Mouse (Mus musculus) kidney, postnatal 0 days (tissue): ENCODE results near the gene Ttc23. TPM values are rescaled to one million over a fixed set of nuclear protein-coding genes. Genes with fewer than 3 reads are reported as not detected.
A peak's percentile ranks its signal among the peaks of the same experiment; 100 is the strongest.

Experiments used
- ATAC-seq: fragments of 200-750 bp; cut with Nextera tagmentation; replicated peaks from 2 replicates; pipeline ENCODE4 v1.8.0; 2017; ENCODE audit warnings: low read depth, moderate number of reproducible peaks, moderate TSS enrichment, moderate library complexity; ENCODE audit not compliant: low FRiP score
- DNase-seq: peaks from one replicate; pipeline ENCODE4 v3.0.0-alpha.2; 2016; ENCODE audit warnings: low spot score
- H3K27ac ChIP-seq: fragments of 300-500 bp; sonication (generic); 2 replicates; pipeline ENCODE4 v1.5.1; 2014; ENCODE audit warnings: mild to moderate bottlenecking
- H3K27me3 ChIP-seq: fragments of 300-500 bp; sonication (generic); 2 replicates; pipeline ENCODE4 v1.6.1; 2014; ENCODE audit warnings: low read length, mixed read lengths; ENCODE audit not compliant: insufficient read depth
- H3K36me3 ChIP-seq: fragments of 300-500 bp; sonication (generic); 2 replicates; pipeline ENCODE4 v1.6.1; 2014; ENCODE audit warnings: low read length, mixed read lengths; ENCODE audit not compliant: insufficient read depth
- H3K4me1 ChIP-seq: fragments of 300-500 bp; sonication (generic); replicated peaks from 2 replicates; pipeline ENCODE4 v1.6.1; 2014; ENCODE audit warnings: antibody characterized with exemption, low read length, mixed read lengths; ENCODE audit not compliant: insufficient read depth
- H3K4me2 ChIP-seq: fragments of 300-500 bp; sonication (generic); 2 replicates; pipeline ENCODE4 v1.6.1; 2014; ENCODE audit warnings: mild to moderate bottlenecking, low read length, moderate library complexity, mixed read lengths
- H3K4me3 ChIP-seq: fragments of 300-500 bp; sonication (generic); replicated peaks from 2 replicates; pipeline ENCODE4 v1.5.1; 2014; ENCODE audit warnings: low read depth, low read length
- H3K9ac ChIP-seq: fragments of 300-500 bp; sonication (generic); 2 replicates; pipeline ENCODE4 v1.6.1; 2014; ENCODE audit warnings: low read depth, low read length
- H3K9me3 ChIP-seq: fragments of 300-500 bp; sonication (generic); replicated peaks from 2 replicates; pipeline ENCODE4 v1.6.1; 2016; ENCODE audit warnings: low read length, inconsistent platforms, mixed read lengths
- CTCF ChIP-seq: IDR thresholded peaks from 2 replicates; pipeline ENCODE4 v1.5.1; 2016; ENCODE audit warnings: antibody characterized with exemption, low read depth, mild to moderate bottlenecking, moderate library complexity
- WGBS: fragments of 180-500 bp; shearing (Covaris S2); extraction: QIAGEN DNeasy Blood & Tissue Kit; methylation state at CpG from one replicate; pipeline ENCODE4 v1.1.7; 2014; 5-methylcytosine and 5-hydroxymethylcytosine counted together
- polyA plus RNA-seq: library from polyadenylated mRNA; unstranded; fragments of >200 nt; fragmentation: Nextera tagmentation; extraction: Ambion mirVana; gene quantifications from 2 replicates; pipeline ENCODE4 v1.2.1, GENCODE M21; 2015

The Ttc23 gene
- polyA plus RNA-seq, 1 experiment from 2014 or later: 25.6 TPM

DNA sequence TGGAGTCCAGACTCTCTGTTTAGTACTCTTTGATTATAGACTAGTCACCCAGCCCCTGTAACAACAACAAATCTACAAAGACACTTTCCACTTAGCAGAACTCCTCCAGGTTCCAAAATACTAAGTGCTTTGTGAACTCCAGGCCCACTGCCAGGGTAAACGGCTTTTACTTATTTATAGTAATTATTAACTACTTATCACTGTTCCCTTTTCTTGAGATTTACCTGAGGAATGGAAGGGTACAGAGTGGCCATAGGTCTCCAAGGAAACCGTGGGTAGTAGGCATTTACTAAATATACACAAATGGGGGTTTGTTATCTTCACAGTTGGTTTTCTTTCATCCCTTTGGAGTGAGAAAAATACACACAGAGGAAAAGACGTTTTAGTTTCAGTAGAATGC, 41.1 kb downstream of the Ttc23 start:
- Histone ChIP-seq H3K27ac (peak overlapping the region; percentile 72), H3K9ac (no peak overlapping the region), H3K36me3 (0 out of 2 replicates have a peak, but pooled peaks cover 3% of the 10 kb centered on the region), H3K9me3 (no peaks in the 10 kb centered on the region), H3K4me3 (no peak overlapping the region), H3K4me1 (no peaks in the 10 kb centered on the region), H3K4me2 (no peak overlapping the region), H3K27me3 (no peaks in the 10 kb centered on the region)
- TF ChIP-seq CTCF: no peak
- ATAC-seq (no peak), DNase-seq (peak; percentile 27)
- 26% methylated on average over 3 of the region's 3 CpGs for WGBS

DNA sequence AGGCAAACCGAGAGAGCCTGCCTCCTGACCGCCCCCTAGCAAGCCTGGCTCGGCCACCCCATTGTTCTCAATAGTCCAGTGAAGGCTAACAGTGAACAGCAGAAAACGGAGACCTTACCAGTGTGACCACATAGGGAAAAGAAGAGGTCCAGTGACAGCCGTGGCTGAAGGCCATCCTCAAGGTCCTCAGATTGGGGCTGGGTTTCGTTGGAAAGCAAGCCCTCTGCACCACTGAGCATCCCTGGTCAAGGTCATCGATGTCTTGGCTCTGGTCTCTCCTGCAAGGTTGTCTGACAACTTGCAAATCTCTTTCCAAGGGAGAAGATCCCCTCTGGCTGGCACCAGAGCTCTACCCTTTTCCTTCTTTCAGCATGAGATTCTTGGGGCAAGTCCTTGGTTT, 42.6 kb downstream of the Ttc23 start:
- Histone ChIP-seq H3K27ac (peak overlapping the region; percentile 50), H3K27me3 (no peaks in the 10 kb centered on the region), H3K9ac (no peak overlapping the region), H3K36me3 (no peaks in the 10 kb centered on the region), H3K4me2 (no peak overlapping the region), H3K9me3 (no peaks in the 10 kb centered on the region), H3K4me3 (no peak overlapping the region), H3K4me1 (no peaks in the 10 kb centered on the region)
- no peak for DNase-seq
- WGBS: 88% methylated on average over 7 of the region's 7 CpGs
- TF ChIP-seq CTCF: no peak
- ATAC-seq: no peak

DNA sequence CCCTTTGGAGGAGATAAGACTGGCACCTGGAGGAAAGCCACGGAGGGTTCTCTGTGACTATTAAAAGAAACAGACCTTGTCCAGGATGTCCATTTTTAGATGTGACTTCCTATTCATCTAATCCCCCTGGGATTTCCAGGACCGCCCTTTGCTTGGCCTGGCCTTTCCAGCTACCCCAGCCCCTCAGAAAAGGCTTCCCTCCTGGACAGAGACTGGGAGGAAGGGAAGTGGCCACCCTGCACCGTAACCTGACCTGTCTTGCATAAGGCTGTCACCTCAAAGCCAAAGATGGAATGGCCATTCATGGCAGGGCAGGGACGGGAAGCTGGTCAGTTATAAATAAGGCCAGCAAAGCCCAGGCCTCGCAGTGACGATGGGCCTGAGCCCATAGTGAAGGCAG, 43.8 kb downstream of the Ttc23 start:
- Histone ChIP-seq H3K27me3 (no peaks in the 10 kb centered on the region), H3K9me3 (no peaks in the 10 kb centered on the region), H3K27ac (no peak overlapping the region), H3K4me3 (no peak overlapping the region), H3K4me2 (no peak overlapping the region), H3K4me1 (no peaks in the 10 kb centered on the region), H3K36me3 (no peaks in the 10 kb centered on the region), H3K9ac (no peak overlapping the region)
- ATAC-seq: no peak
- no peak for TF ChIP-seq CTCF
- no peak for DNase-seq
- WGBS: 55% methylated on average over 6 of the region's 6 CpGs

DNA sequence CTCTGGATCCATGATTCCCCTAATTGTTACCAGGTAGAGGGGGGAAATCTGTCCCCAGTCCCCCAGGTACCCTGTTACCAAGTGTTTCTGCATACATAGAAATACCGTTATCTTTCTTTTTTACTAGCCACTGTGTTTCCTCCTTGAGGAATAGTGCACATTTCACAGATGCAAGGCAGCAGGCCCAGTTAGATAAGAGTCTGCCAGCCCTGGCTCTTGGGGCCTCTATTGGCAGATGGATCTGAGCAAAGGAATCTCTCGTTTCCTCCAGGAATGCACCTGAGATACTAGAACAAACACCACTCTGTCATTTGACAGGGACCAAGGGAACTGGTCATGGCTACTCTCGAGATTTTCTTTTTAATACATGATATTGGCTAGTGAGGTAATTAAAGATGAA, 44.9 kb downstream of the Ttc23 start:
- ATAC-seq (no peak), DNase-seq (no peak)
- WGBS: 80% methylated on average over 3 of the region's 3 CpGs
- Histone ChIP-seq H3K9ac (no peak overlapping the region), H3K4me2 (no peak overlapping the region), H3K9me3 (no peaks in the 10 kb centered on the region), H3K27ac (no peak overlapping the region), H3K27me3 (no peaks in the 10 kb centered on the region), H3K4me3 (no peak overlapping the region), H3K36me3 (no peaks in the 10 kb centered on the region), H3K4me1 (no peaks in the 10 kb centered on the region)
- TF ChIP-seq CTCF: no peak

DNA sequence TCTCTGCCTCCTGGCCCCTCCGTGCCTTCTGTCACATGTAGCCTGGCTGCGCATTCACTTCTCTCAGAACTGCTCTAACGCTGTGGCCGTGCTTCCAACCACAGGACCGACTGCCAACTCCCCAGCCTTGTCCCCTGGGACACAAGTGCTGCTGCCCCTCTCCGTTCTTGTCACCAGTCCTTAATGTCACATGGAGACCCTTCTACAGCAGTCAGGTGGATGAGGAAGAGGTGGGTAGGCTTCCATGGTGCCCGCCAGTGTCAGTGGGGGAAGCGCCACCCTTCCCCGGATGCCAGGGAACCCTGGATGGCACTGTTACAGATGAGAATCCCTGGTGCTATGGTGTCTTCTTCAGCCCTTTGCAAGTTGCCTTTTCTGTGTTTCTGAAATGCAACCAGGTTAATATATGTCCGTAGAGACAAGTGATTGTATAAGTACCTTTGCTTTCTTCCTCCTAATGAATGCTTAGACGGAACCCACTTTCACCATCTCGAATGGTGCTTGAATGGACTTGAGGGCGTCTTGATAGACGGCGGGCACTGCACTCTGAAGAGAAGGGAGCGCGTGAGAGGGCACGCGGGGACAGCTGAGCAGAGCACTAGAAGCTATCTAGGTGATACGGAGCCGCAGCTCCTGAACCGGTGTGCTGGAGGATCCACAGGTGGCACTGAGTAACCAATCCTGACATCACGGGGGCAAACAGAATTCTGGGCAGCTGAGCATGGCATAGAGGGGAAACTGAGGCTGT, 45.8 kb downstream of the Ttc23 start:
- Histone ChIP-seq H3K4me3 (no peak overlapping the region), H3K9me3 (no peaks in the 10 kb centered on the region), H3K27me3 (no peaks in the 10 kb centered on the region), H3K4me2 (no peak overlapping the region), H3K4me1 (no peaks in the 10 kb centered on the region), H3K9ac (no peak overlapping the region), H3K36me3 (no peaks in the 10 kb centered on the region), H3K27ac (no peak overlapping the region)
- DNase-seq (no peak), ATAC-seq (no peak)
- WGBS: 93% methylated on average over 23 of the region's 23 CpGs
- no peak for TF ChIP-seq CTCF

DNA sequence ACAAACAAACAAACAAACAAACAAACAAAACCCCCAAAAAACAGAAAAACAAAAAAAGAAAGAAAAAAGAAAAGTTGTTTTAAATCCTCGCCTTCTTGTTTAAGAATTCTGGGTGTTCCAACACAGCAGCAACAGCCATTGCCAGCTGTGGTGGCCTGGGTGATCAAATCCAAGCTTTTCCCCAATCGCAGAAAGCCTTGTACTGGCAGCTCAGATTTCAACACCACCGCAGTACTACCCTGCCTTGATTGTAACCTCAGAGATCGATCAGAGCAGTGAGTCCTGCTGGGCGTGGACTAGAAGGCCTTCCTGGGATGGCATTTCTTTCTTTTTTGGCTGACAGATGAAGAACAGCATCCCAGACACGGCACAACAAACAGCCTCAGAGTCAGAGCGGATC, 48.7 kb downstream of the Ttc23 start:
- Histone ChIP-seq H3K9me3 (no peaks in the 10 kb centered on the region), H3K27me3 (no peaks in the 10 kb centered on the region), H3K4me1 (no peaks in the 10 kb centered on the region), H3K27ac (no peak overlapping the region), H3K9ac (no peak overlapping the region), H3K36me3 (peaks cover 6% of the 10 kb centered on the region; the same call in 1 of the 2 replicates), H3K4me3 (no peak overlapping the region), H3K4me2 (no peak overlapping the region)
- ATAC-seq: no peak
- TF ChIP-seq CTCF: no peak
- 64% methylated on average over 7 of the region's 7 CpGs for WGBS
- DNase-seq: no peak
